Mouse (Mus musculus): ENCODE measurements around the gene Dclk1. TPM values are rescaled to one million over a fixed set of nuclear protein-coding genes. Genes with fewer than 3 reads are reported as not detected.

Gene Dclk1
- polyA plus RNA-seq, 1 experiment from 2014 or later, result 171 TPM

GRCm38 (mm10) chr3:55528012-55528411, 285.8 kb downstream of the Dclk1 start:
- 71% methylated on average over 5 of the region's 5 CpGs for WGBS
- Histone ChIP-seq H3K4me1 (peaks cover 55% of the 10 kb centered on the region), H3K9me3 (replicated peaks) (no peaks in the 10 kb centered on the region), H3K9ac (no peak overlapping the region), H3K27me3 (no peaks in the 10 kb centered on the region), H3K27ac (peak overlapping the region; percentile 67), H3K36me3 (no peaks in the 10 kb centered on the region), H3K4me3 (no peak overlapping the region), H3K4me2 (replicated peaks) (no peak overlapping the region)
- ATAC-seq (ENCODE audit: low FRiP score), result no peak

GRCm38 (mm10) chr3:55529414-55529813, 287.2 kb downstream of the Dclk1 start:
- 85% methylated on average over 2 of the region's 2 CpGs for WGBS
- Histone ChIP-seq H3K36me3 (no peaks in the 10 kb centered on the region), H3K4me1 (peaks cover 43% of the 10 kb centered on the region), H3K9me3 (replicated peaks) (no peaks in the 10 kb centered on the region), H3K4me2 (replicated peaks) (no peak overlapping the region), H3K4me3 (no peak overlapping the region), H3K27ac (no peak overlapping the region), H3K9ac (no peak overlapping the region), H3K27me3 (no peaks in the 10 kb centered on the region)
- no peak for ATAC-seq (ENCODE audit: low FRiP score)

GRCm38 (mm10) chr3:55531204-55532044, 289.3 kb downstream of the Dclk1 start:
- 78% methylated on average over 14 of the region's 14 CpGs for WGBS
- Histone ChIP-seq H3K9me3 (replicated peaks) (no peaks in the 10 kb centered on the region), H3K4me3 (no peak overlapping the region), H3K9ac (no peak overlapping the region), H3K4me1 (peaks cover 37% of the 10 kb centered on the region), H3K27ac (no peak overlapping the region; the same call in 1 of the 2 replicates), H3K27me3 (no peaks in the 10 kb centered on the region), H3K36me3 (no peaks in the 10 kb centered on the region), H3K4me2 (replicated peaks) (no peak overlapping the region)
- no peak for ATAC-seq (ENCODE audit: low FRiP score)

GRCm38 (mm10) chr3:55532175-55532973, 290.2 kb downstream of the Dclk1 start:
- Histone ChIP-seq H3K27me3 (no peaks in the 10 kb centered on the region), H3K4me2 (replicated peaks) (no peak overlapping the region), H3K9ac (no peak overlapping the region), H3K36me3 (no peaks in the 10 kb centered on the region), H3K9me3 (replicated peaks) (no peaks in the 10 kb centered on the region), H3K4me1 (peaks cover 34% of the 10 kb centered on the region), H3K4me3 (no peak overlapping the region), H3K27ac (no peak overlapping the region)
- no peak for ATAC-seq (ENCODE audit: low FRiP score)
- WGBS, result 87% methylated on average over 17 of the region's 17 CpGs

- no peaks in the 10 kb centered on the region for H3K9me3 ChIP-seq (replicated peaks)
- H3K4me3 ChIP-seq, result no peak overlapping the region
- WGBS, result 81% methylated on average over 9 of the region's 9 CpGs
- H3K27ac ChIP-seq, result 0 out of 2 replicates have a peak overlapping the region, but pooled peaks have one; percentile 17
- no peak for ATAC-seq (ENCODE audit: low FRiP score)
- peaks cover 31% of the 10 kb centered on the region for H3K4me1 ChIP-seq
- no peak overlapping the region for H3K4me2 ChIP-seq (replicated peaks)
- no peaks in the 10 kb centered on the region for H3K27me3 ChIP-seq
- no peaks in the 10 kb centered on the region for H3K36me3 ChIP-seq
- no peak overlapping the region for H3K9ac ChIP-seq
Observed at GRCm38 (mm10) chr3:55535591-55536200, 293.5 kb downstream of the Dclk1 start.

- no peaks in the 10 kb centered on the region for H3K9me3 ChIP-seq (replicated peaks)
- ATAC-seq (ENCODE audit: low FRiP score), result no peak
- H3K4me2 ChIP-seq (replicated peaks), result no peak overlapping the region
- H3K4me1 ChIP-seq, result peaks cover 24% of the 10 kb centered on the region
- H3K27me3 ChIP-seq, result no peaks in the 10 kb centered on the region
- H3K27ac ChIP-seq, result 0 out of 2 replicates have a peak overlapping the region, but pooled peaks have one; percentile 23
- no peak overlapping the region for H3K9ac ChIP-seq
- 58% methylated on average over 6 of the region's 6 CpGs for WGBS
- no peaks in the 10 kb centered on the region for H3K36me3 ChIP-seq
- H3K4me3 ChIP-seq, result no peak overlapping the region
Observed at GRCm38 (mm10) chr3:55536901-55537300, 294.7 kb downstream of the Dclk1 start.

GRCm38 (mm10) chr3:55537714-55538113, 295.6 kb downstream of the Dclk1 start:
- ATAC-seq (ENCODE audit: low FRiP score), result no peak
- WGBS, result 56% methylated on average over 5 of the region's 5 CpGs
- no peak overlapping the region for H3K9ac ChIP-seq

GRCm38 (mm10) chr3:55539400-55539799, 297.2 kb downstream of the Dclk1 start:
- WGBS, result 61% methylated on average over 4 of the region's 4 CpGs
- Histone ChIP-seq H3K27ac (no peak overlapping the region), H3K27me3 (no peaks in the 10 kb centered on the region), H3K36me3 (no peaks in the 10 kb centered on the region), H3K4me2 (replicated peaks) (no peak overlapping the region), H3K9me3 (replicated peaks) (no peaks in the 10 kb centered on the region), H3K4me3 (no peak overlapping the region), H3K9ac (no peak overlapping the region), H3K4me1 (peaks cover 46% of the 10 kb centered on the region)
- ATAC-seq (ENCODE audit: low FRiP score), result no peak

More at GRCm38 (mm10) chr3:55537714-55538113, 295.6 kb downstream of the Dclk1 start:
- peaks cover 31% of the 10 kb centered on the region for H3K4me1 ChIP-seq
- no peaks in the 10 kb centered on the region for H3K27me3 ChIP-seq
- no peak overlapping the region for H3K4me3 ChIP-seq
- H3K4me2 ChIP-seq (replicated peaks), result no peak overlapping the region
- H3K9me3 ChIP-seq (replicated peaks), result no peaks in the 10 kb centered on the region
- peak overlapping the region; percentile 40; the same call in 1 of the 2 replicates for H3K27ac ChIP-seq
- no peaks in the 10 kb centered on the region for H3K36me3 ChIP-seq

- Histone ChIP-seq H3K27me3 (no peaks in the 10 kb centered on the region), H3K4me3 (no peak overlapping the region), H3K9me3 (replicated peaks) (no peaks in the 10 kb centered on the region), H3K9ac (no peak overlapping the region), H3K4me1 (peaks cover 47% of the 10 kb centered on the region), H3K4me2 (replicated peaks) (no peak overlapping the region), H3K27ac (no peak overlapping the region), H3K36me3 (no peaks in the 10 kb centered on the region)
- 80% methylated on average over 12 of the region's 12 CpGs for WGBS
- no peak for ATAC-seq (ENCODE audit: low FRiP score)
Observed at GRCm38 (mm10) chr3:55539811-55540293, 297.7 kb downstream of the Dclk1 start.

- Histone ChIP-seq H3K9ac (no peak overlapping the region), H3K4me2 (replicated peaks) (no peak overlapping the region), H3K4me1 (peaks cover 45% of the 10 kb centered on the region), H3K9me3 (replicated peaks) (no peaks in the 10 kb centered on the region), H3K4me3 (no peak overlapping the region), H3K27ac (no peak overlapping the region), H3K27me3 (no peaks in the 10 kb centered on the region), H3K36me3 (no peaks in the 10 kb centered on the region)
- 87% methylated on average over 6 of the region's 6 CpGs for WGBS
- no peak for ATAC-seq (ENCODE audit: low FRiP score)
Observed at GRCm38 (mm10) chr3:55540406-55541140, 298.4 kb downstream of the Dclk1 start.

GRCm38 (mm10) chr3:55541799-55542198, 299.6 kb downstream of the Dclk1 start:
- Histone ChIP-seq H3K36me3 (no peaks in the 10 kb centered on the region), H3K4me1 (peaks cover 42% of the 10 kb centered on the region), H3K4me2 (replicated peaks) (no peak overlapping the region), H3K9ac (no peak overlapping the region), H3K27me3 (no peaks in the 10 kb centered on the region), H3K27ac (peak overlapping the region; percentile 75), H3K9me3 (replicated peaks) (no peaks in the 10 kb centered on the region), H3K4me3 (no peak overlapping the region)
- 97% methylated on average over 1 of the region's 1 CpGs for WGBS
- ATAC-seq (ENCODE audit: low FRiP score), result no peak; the same call in 1 of the 2 replicates
